Mouse (Mus musculus): ENCODE data around the gene Slc6a12.

GRCm38 (mm10) chr6:121352276-121352675 lies 9.4 kb downstream of the Slc6a12 start:
- no peak for TF ChIP-seq CTCF (conservative IDR thresholded peaks at IDR 0.05; ENCODE audit: insufficient read depth, insufficient read length, low read depth, low read length)
- no peak for TF ChIP-seq POLR2A (IDR thresholded peaks at IDR 0.05; ENCODE audit: low read depth, low read length)
